Mouse (Mus musculus): ENCODE measurements around the gene Pik3ca. TPM values are rescaled to one million over a fixed set of nuclear protein-coding genes. Genes with fewer than 3 reads are reported as not detected.

Gene Pik3ca
- polyA plus RNA-seq, 1 experiment from 2014 or later: 17.3 TPM

DNA sequence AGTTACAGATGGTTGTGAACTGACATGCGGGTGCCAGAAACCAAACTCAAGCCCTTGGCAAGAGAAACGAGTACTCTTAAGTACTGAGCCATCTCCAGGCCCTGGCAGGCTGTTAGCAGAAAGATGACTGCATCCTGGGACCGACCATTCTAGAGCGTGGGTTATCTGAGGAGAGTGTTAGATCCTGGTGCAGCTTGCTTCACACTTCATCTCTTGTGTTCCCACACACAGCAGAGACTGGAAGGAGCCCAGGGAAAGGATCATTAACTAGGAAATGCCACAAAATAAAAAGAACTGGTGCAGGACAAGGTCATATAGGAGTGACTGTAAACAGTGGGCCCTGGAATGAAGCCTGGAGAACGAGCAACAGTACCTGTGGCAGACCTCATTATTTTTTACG, 73.6 kb downstream of the Pik3ca start:
- no peaks in the 10 kb centered on the region for H3K9me3 ChIP-seq (ENCODE audit: low read depth, low read length)
- no peak overlapping the region for H3K27ac ChIP-seq (ENCODE audit: low read depth)
- no peak for TF ChIP-seq CTCF (IDR thresholded peaks at IDR 0.05; ENCODE audit: low read depth)
- no peaks in the 10 kb centered on the region for H3K4me1 ChIP-seq (ENCODE audit: insufficient read depth)
- no peak overlapping the region for H3K4me2 ChIP-seq
- ATAC-seq (ENCODE audit: insufficient read depth): peak; percentile 83
- DNase-seq: peak; percentile 56
- 39% methylated on average over 6 of the region's 6 CpGs for WGBS
- no peak overlapping the region for H3K4me3 ChIP-seq (ENCODE audit: low read depth, low read length)
- H3K36me3 ChIP-seq (ENCODE audit: insufficient read depth): no peaks in the 10 kb centered on the region
- no peaks in the 10 kb centered on the region for H3K27me3 ChIP-seq (ENCODE audit: insufficient read depth, low read length)
- no peak overlapping the region for H3K9ac ChIP-seq

DNA sequence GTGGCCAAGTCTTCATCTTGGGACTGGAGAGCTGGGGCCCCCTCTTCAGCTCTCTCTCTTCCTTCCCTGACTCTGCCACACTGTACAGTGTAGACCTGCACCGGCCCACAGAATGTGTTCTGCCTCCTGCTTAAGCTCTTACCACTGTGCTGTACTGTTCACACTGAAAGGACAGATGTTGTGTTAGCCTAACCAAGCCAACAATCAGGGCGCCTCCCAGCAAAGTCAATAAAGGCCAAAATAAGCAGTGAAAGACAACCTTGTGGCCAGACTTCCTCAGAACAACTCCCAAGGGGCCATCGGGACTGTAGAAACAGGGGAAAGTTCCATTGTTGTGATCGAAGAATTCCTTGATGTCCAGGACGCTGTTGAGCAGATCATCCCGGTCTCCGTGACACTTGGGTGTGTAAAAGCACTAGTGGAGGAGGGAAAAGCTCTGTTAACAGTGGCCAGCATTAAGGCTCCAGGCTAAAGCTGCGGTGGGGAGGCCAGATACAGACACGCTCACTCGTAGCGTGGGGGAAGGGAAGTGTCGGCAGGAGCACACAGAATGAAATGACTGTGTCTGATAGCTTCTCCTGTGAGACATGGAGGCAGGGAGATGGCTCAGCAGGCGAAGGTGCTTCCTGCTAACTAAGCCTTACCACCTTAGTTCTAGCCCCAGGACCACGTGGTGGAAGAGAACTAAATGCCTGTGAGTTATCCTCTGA, 74.9 kb downstream of the Pik3ca start:
- 65% methylated on average over 14 of the region's 14 CpGs for WGBS
- Histone ChIP-seq H3K27me3 (ENCODE audit: insufficient read depth, low read length) (no peaks in the 10 kb centered on the region), H3K36me3 (ENCODE audit: insufficient read depth) (no peaks in the 10 kb centered on the region), H3K4me2 (no peak overlapping the region), H3K27ac (ENCODE audit: low read depth) (no peak overlapping the region), H3K4me3 (ENCODE audit: low read depth, low read length) (no peak overlapping the region), H3K9me3 (ENCODE audit: low read depth, low read length) (no peaks in the 10 kb centered on the region), H3K4me1 (ENCODE audit: insufficient read depth) (no peaks in the 10 kb centered on the region), H3K9ac (no peak overlapping the region)
- TF ChIP-seq CTCF (IDR thresholded peaks at IDR 0.05; ENCODE audit: low read depth): no peak
- ATAC-seq (ENCODE audit: insufficient read depth) (no peak), DNase-seq (no peak)

DNA sequence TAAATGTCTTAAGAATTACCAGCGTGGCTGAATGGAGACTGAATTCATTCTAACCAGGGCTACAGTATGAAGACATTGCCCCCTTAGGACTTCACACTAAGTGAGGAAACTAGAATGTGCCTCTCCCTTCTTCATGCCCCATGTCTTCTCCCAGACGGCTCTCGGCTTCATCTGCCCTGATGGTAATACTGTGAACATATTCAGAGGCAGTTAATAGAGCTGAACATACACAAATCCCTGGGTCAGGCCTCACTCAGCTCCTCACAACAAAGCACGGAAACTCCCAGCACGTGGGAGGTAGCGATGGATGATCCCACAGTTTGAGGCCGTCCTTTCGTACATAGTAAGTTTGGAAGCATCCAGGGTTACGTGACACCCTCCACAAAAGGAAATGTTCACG, 75.7 kb downstream of the Pik3ca start:
- no peak overlapping the region for H3K9ac ChIP-seq
- no peaks in the 10 kb centered on the region for H3K36me3 ChIP-seq (ENCODE audit: insufficient read depth)
- H3K9me3 ChIP-seq (ENCODE audit: low read depth, low read length): no peaks in the 10 kb centered on the region
- DNase-seq (no peak), ATAC-seq (ENCODE audit: insufficient read depth) (no peak)
- no peak overlapping the region for H3K4me3 ChIP-seq (ENCODE audit: low read depth, low read length)
- no peak for TF ChIP-seq CTCF (IDR thresholded peaks at IDR 0.05; ENCODE audit: low read depth)
- no peaks in the 10 kb centered on the region for H3K4me1 ChIP-seq (ENCODE audit: insufficient read depth)
- no peak overlapping the region for H3K4me2 ChIP-seq
- WGBS: 71% methylated on average over 10 of the region's 10 CpGs
- no peaks in the 10 kb centered on the region for H3K27me3 ChIP-seq (ENCODE audit: insufficient read depth, low read length)
- no peak overlapping the region for H3K27ac ChIP-seq (ENCODE audit: low read depth)

DNA sequence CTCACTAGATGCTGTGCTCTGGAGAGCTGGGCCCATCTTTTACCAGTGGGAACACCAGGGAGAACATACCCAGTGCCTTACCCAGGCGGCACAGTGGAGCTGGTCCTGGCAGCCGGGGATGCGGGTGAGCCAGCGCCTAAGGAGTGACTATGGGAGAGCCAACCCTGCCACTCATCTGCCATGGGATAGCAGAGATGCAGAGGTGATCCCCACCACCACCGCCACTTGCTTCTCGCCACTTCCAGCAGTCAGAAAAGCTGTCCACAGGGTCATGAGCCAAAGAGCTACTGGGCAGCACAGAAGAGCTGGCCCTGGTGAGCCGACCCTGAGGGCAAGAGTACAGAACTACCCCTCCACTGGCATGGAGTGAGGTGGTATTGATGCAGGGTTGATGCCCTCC, 82.5 kb downstream of the Pik3ca start:
- Histone ChIP-seq H3K4me3 (ENCODE audit: low read depth, low read length) (no peak overlapping the region), H3K9me3 (ENCODE audit: low read depth, low read length) (no peaks in the 10 kb centered on the region), H3K4me1 (ENCODE audit: insufficient read depth) (no peaks in the 10 kb centered on the region), H3K27me3 (ENCODE audit: insufficient read depth, low read length) (no peaks in the 10 kb centered on the region), H3K9ac (no peak overlapping the region), H3K36me3 (ENCODE audit: insufficient read depth) (no peaks in the 10 kb centered on the region), H3K4me2 (no peak overlapping the region), H3K27ac (ENCODE audit: low read depth) (no peak overlapping the region)
- TF ChIP-seq CTCF (IDR thresholded peaks at IDR 0.05; ENCODE audit: low read depth): no peak
- 82% methylated on average over 7 of the region's 7 CpGs for WGBS
- no peak for DNase-seq
- ATAC-seq (ENCODE audit: insufficient read depth): no peak

DNA sequence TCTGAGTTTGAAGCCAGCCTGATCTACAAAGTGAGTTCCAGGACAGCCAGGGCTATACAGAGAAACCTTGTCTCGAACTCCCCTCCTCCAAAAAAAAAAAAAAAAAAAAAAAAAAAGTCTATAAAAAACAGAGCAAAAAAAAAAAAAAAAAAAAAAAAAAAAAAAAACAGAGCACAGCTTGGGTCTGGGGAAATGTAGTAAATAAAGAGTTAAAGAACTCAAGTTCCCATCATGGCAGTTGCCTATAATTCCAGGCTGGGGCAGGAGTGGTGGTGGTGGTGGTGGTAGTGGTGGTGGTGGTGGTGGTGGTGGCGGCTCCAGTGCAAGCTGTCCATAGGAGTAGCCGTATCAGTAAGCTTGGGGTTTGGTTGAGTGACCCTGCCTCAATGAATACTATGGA, 85.6 kb downstream of the Pik3ca start:
- Histone ChIP-seq H3K9me3 (ENCODE audit: low read depth, low read length) (no peaks in the 10 kb centered on the region), H3K27ac (ENCODE audit: low read depth) (no peak overlapping the region), H3K36me3 (ENCODE audit: insufficient read depth) (no peaks in the 10 kb centered on the region), H3K4me3 (ENCODE audit: low read depth, low read length) (no peak overlapping the region), H3K4me1 (ENCODE audit: insufficient read depth) (no peaks in the 10 kb centered on the region), H3K4me2 (no peak overlapping the region), H3K27me3 (ENCODE audit: insufficient read depth, low read length) (no peaks in the 10 kb centered on the region), H3K9ac (no peak overlapping the region)
- ATAC-seq (ENCODE audit: insufficient read depth): no peak
- TF ChIP-seq CTCF (IDR thresholded peaks at IDR 0.05; ENCODE audit: low read depth): no peak
- no peak for DNase-seq
- WGBS: 77% methylated on average over 3 of the region's 3 CpGs

DNA sequence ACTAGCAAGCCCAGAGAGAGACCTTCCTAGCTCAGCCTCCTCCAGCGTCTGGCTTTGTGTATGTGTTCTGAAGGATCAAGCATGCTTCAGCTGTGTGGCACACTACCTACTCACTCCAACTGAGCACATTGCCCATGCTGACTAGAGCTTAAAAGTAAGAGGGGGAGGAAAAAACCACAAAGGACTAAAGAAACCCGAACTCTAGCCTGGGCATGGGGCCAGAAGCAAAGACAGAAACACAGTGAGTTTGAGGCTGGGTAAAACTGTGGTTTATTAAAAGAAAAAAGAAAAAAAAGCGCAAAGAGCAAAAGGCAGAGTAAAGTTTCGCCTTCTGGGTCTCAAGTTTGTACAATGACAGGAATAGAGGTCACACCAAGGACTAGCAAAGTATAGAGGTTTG, 89.1 kb downstream of the Pik3ca start:
- Histone ChIP-seq H3K36me3 (ENCODE audit: insufficient read depth) (no peaks in the 10 kb centered on the region), H3K27me3 (ENCODE audit: insufficient read depth, low read length) (no peaks in the 10 kb centered on the region), H3K9me3 (ENCODE audit: low read depth, low read length) (no peaks in the 10 kb centered on the region), H3K4me2 (no peak overlapping the region), H3K9ac (no peak overlapping the region), H3K4me1 (ENCODE audit: insufficient read depth) (no peaks in the 10 kb centered on the region), H3K4me3 (ENCODE audit: low read depth, low read length) (no peak overlapping the region), H3K27ac (ENCODE audit: low read depth) (no peak overlapping the region)
- TF ChIP-seq CTCF (IDR thresholded peaks at IDR 0.05; ENCODE audit: low read depth): no peak
- ATAC-seq (ENCODE audit: insufficient read depth) (no peak), DNase-seq (no peak)
- 68% methylated on average over 4 of the region's 4 CpGs for WGBS

DNA sequence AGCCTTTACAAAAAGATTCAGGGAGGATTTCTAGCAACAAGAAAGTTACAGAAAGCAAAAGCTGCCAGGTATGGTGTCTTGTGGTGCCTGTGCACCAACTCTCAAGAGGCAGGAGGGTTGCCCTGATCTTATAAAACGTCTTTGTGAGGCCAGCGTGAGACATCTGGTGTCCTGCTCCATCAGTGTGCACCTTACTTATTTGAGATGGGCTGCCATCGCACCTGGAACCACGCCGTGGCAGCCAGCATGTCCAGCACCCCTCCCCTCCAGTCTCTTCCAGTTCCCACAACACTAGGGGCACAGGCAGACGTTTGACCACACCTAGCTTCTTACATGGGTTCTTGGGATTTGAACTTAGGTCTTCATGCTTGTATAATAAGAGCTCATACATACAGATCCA, 90.7 kb downstream of the Pik3ca start:
- Histone ChIP-seq H3K36me3 (ENCODE audit: insufficient read depth) (no peaks in the 10 kb centered on the region), H3K4me3 (ENCODE audit: low read depth, low read length) (no peak overlapping the region), H3K27ac (ENCODE audit: low read depth) (no peak overlapping the region), H3K9me3 (ENCODE audit: low read depth, low read length) (no peaks in the 10 kb centered on the region), H3K4me2 (no peak overlapping the region), H3K27me3 (ENCODE audit: insufficient read depth, low read length) (no peaks in the 10 kb centered on the region), H3K9ac (no peak overlapping the region), H3K4me1 (ENCODE audit: insufficient read depth) (no peaks in the 10 kb centered on the region)
- DNase-seq (no peak), ATAC-seq (ENCODE audit: insufficient read depth) (no peak)
- TF ChIP-seq CTCF (IDR thresholded peaks at IDR 0.05; ENCODE audit: low read depth): no peak
- 76% methylated on average over 6 of the region's 6 CpGs for WGBS

Measured in lung, embryonic 14.5 days (tissue).